Mouse (Mus musculus) embryo, embryonic 9.5 days (tissue): ENCODE results near the gene Plaa.
"Not testable (repeated sequence)": the region's sequence is repeated elsewhere in the genome, so short reads cannot be mapped to it uniquely, and the experiment has no call there.

Experiments
- DNase-seq: peaks from one replicate; pipeline ENCODE4 v3.0.0-alpha.2; 2017; ENCODE audit errors: extremely low spot score

Gene Plaa

GRCm38 (mm10) chr4:94603031-94603629 is at the start of gene Plaa:
Gene Plaa (minus strand): TSS chr4:94603244.
- peak; percentile 94 for DNase-seq

GRCm38 (mm10) chr4:94650426-94651175 is 47.6 kb upstream of the Plaa start:
- DNase-seq: not testable (repeated sequence)

GRCm38 (mm10) chr4:94649920-94650319 is 46.9 kb upstream of the Plaa start, which contains the start of gene Lrrc19:
Gene Lrrc19 (minus strand): TSS chr4:94650144.
- no peak for DNase-seq

DNA sequence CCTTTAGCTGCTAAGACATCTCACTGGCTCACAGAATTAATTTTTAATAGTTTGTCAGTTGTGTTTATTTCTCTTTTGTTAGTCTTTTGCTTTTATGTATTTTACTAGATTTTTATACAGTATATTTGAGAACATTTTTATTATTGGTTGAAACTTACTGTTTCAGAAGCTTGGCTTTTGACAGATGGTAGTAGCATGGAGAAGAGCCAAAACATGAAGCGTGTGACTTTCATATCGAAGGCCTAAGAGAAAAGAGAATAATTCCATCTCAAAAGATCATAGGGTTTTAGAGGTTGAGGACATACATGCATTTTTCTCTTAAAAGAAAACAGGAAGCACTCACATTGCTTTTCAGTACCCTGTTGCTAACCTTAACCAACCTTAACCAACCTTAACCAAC is 40.1 kb upstream of the Plaa start:
- DNase-seq: no peak

DNA sequence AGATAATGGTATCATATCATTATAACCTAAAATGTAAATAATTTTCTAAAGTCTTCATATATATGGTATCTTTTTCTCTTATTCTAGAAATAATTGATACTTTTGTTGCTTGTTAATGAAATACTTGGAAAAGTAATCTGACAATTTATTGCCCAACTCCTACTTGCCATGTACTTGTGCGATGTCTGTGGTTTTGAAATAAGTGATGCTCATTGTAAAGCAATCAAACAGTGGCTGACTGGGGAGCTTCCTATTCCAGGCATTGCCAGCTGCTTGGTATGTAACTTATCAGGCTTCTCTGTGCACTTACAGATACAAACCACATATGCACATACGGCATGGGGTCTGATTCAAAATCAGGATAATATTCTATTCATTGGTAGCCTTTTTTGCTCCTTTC is 17.0 kb upstream of the Plaa start:
- no peak for DNase-seq

GRCm38 (mm10) chr4:94614627-94615006 is 11.6 kb upstream of the Plaa start:
- no peak for DNase-seq

GRCm38 (mm10) chr4:94613972-94614626 is 11.1 kb upstream of the Plaa start, which contains the start of gene Ift74:
Gene Ift74 (plus strand): TSS chr4:94614491.
- peak; percentile 96 for DNase-seq

- DNase-seq: no peak
Observed at GRCm38 (mm10) chr4:94610339-94610738, 7.3 kb upstream of the Plaa start.

- DNase-seq: no peak
Observed at GRCm38 (mm10) chr4:94605591-94605990, 2.5 kb upstream of the Plaa start.

GRCm38 (mm10) chr4:94604452-94605019 is 1.5 kb upstream of the Plaa start:
- no peak for DNase-seq

GRCm38 (mm10) chr4:94602496-94603030 is 481 bp downstream of the Plaa start:
- no peak for DNase-seq

- DNase-seq: no peak
Observed at GRCm38 (mm10) chr4:94601395-94601794, 1.6 kb downstream of the Plaa start.

GRCm38 (mm10) chr4:94592709-94593108 is 10.3 kb downstream of the Plaa start:
- no peak for DNase-seq

DNA sequence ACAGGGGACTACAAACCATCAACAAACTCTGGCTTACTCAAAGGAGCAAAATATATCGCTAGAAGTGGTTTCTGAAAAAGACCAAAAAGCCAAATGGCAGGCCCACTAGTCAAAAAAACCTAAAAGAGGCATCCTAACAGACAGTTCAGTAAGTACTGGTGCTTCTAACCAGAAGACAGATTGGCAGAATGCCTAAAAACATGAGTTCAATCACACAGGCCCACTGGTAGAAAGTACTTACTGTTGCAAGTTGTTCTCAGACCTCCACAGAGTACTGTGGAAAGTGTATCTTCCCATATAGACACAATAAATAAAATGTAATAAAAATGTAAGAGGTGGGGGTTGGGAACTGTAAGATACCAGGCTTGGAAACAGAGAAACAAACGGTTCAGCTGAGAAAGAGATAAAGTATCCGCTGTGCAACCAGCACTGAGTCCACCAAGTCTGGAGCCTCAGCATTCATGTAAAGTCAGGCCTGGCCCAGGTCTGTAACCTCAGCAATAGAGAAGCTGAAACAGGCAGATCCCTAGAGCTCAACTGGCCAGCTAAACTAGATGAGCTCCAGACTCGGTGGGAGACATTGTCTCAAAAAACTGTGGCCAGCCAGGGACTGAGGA is 11.2 kb downstream of the Plaa start:
- no peak for DNase-seq

DNA sequence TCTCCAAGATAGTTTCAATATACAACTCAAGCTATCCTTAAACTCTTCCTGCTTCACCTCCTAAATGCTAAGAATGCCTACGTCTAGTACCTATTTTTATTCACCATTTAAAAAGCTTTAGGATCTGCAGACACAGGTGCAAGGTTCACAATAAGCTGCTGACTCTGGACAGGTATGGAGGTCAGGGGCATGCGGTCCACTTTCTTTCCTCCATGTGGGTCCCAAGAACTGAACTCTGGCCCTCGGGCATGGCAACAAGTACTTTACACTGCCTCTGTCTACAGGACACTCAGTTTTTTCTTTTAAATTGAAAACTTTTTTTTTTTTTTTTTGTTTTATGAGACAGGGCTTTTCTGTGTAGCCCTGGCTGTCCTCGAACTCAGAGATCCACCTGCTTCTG is 30.4 kb downstream of the Plaa start:
- no peak for DNase-seq

- no peak for DNase-seq
Observed at GRCm38 (mm10) chr4:94564297-94564696, 38.7 kb downstream of the Plaa start.

GRCm38 (mm10) chr4:94561954-94562648 is 40.9 kb downstream of the Plaa start:
- DNase-seq: no peak

GRCm38 (mm10) chr4:94560316-94560715 is 42.7 kb downstream of the Plaa start:
- no peak for DNase-seq

- DNase-seq: peak; percentile 27
Observed at GRCm38 (mm10) chr4:94559266-94559665, 43.8 kb downstream of the Plaa start.

- no peak for DNase-seq
Observed at GRCm38 (mm10) chr4:94557145-94557544, 45.9 kb downstream of the Plaa start.
